Mouse (Mus musculus) ovary, adult 10 weeks (tissue): ENCODE measurements around the gene Prdm8. TPM values are rescaled to one million over a fixed set of nuclear protein-coding genes. Genes with fewer than 3 reads are reported as not detected.

Experiments
- polyA plus RNA-seq: library from polyadenylated mRNA; stranded (reverse); fragments of 350-450 nt; fragmentation: Illumina TruSeq; extraction: RNeasy Lipid Tissue Mini Kit (QIAGEN cat#74804); gene quantifications from one replicate; pipeline ENCODE4 v1.2.3, GENCODE M21; 2014

Prdm8 gene
- polyA plus RNA-seq: not detected

GRCm38 (mm10) chr5:98167180-98167824, at the start of gene Prdm8:
Prdm8 (plus strand) TSS chr5:98167198.

Other genes with a start within 250 kb of the Prdm8 start
- 76.9 TPM for gene Antxr2, start 136.2 kb upstream of the Prdm8 start, polyA plus RNA-seq
- not detected for gene Fgf5, start 87.0 kb downstream of the Prdm8 start, polyA plus RNA-seq
- gene Cfap299, start 162.1 kb downstream of the Prdm8 start, polyA plus RNA-seq: 6.8 TPM